Mouse (Mus musculus): ENCODE results near the gene Kank1. TPM values are rescaled to one million over a fixed set of nuclear protein-coding genes. Genes with fewer than 3 reads are reported as not detected.

Gene Kank1
- polyA plus RNA-seq, 1 experiment from 2014 or later = 8.2 TPM

DNA sequence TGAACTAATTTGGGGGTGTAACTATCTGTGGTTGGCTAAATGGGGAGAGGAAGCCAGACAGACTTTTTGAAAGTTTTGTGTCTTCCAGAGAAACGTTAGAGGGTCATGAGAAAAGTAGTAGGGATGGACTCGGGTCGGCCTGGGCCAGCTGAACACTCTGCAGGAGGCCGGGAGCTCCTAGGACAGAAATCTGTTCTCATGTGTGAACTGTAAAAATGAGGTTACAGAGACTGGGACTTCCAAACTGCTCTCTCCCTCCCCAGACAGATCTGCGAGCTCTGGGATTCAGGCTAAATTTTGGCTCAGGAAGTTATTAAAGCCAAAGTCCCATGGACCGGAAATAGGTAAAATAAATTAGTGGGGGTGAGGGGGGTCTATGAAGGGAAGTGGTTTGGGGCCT is 198.0 kb downstream of the Kank1 start:
- DNase-seq (no peak), ATAC-seq (no peak)
- 39% methylated on average over 6 of the region's 6 CpGs for WGBS (ENCODE audit: insufficient replicate concordance)
- Histone ChIP-seq H3K27ac (ENCODE audit: low read depth) (no peak overlapping the region), H3K9ac (replicated peaks) (no peak overlapping the region), H3K9me3 (ENCODE audit: low read length) (no peaks in the 10 kb centered on the region), H3K27me3 (ENCODE audit: insufficient read depth, low read length) (no peaks in the 10 kb centered on the region), H3K4me1 (ENCODE audit: insufficient read depth) (no peaks in the 10 kb centered on the region), H3K4me2 (ENCODE audit: low read depth, low read length) (no peak overlapping the region), H3K36me3 (replicated peaks; ENCODE audit: insufficient read depth, low read length) (peaks cover 12% of the 10 kb centered on the region), H3K4me3 (ENCODE audit: low read depth, low read length) (no peak overlapping the region)
- TF ChIP-seq CTCF (IDR thresholded peaks at IDR 0.05; ENCODE audit: low read depth) (no peak), EP300 (IDR thresholded peaks at IDR 0.05; ENCODE audit: low read depth) (no peak)

DNA sequence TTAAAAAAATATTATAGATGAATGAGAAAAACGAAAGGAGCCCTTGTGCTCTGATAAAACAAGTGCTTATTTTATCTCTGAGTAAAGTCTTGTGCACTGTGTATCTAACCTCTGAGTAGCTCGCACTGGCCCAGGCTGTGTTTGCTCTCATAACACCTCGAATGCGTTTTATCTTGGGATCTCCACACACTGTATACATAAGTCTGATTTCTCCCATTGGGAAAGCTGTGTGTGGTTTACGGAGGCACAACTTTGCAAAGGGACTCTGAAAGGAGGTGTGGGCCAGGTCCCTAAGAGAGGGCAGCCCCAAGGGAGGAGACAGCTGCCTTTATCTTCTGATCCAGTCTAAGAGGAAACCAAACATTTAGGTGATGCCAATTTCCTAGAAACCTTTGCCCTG is 198.6 kb downstream of the Kank1 start:
- Histone ChIP-seq H3K4me3 (ENCODE audit: low read depth, low read length) (no peak overlapping the region), H3K4me2 (ENCODE audit: low read depth, low read length) (no peak overlapping the region), H3K9me3 (ENCODE audit: low read length) (no peaks in the 10 kb centered on the region), H3K27ac (ENCODE audit: low read depth) (no peak overlapping the region), H3K27me3 (ENCODE audit: insufficient read depth, low read length) (no peaks in the 10 kb centered on the region), H3K4me1 (ENCODE audit: insufficient read depth) (no peaks in the 10 kb centered on the region), H3K36me3 (replicated peaks; ENCODE audit: insufficient read depth, low read length) (peaks cover 8% of the 10 kb centered on the region), H3K9ac (replicated peaks) (no peak overlapping the region)
- no peak for ATAC-seq
- WGBS (ENCODE audit: insufficient replicate concordance) = 48% methylated on average over 5 of the region's 5 CpGs
- TF ChIP-seq CTCF (IDR thresholded peaks at IDR 0.05; ENCODE audit: low read depth) (no peak), EP300 (IDR thresholded peaks at IDR 0.05; ENCODE audit: low read depth) (no peak)
- no peak for DNase-seq

DNA sequence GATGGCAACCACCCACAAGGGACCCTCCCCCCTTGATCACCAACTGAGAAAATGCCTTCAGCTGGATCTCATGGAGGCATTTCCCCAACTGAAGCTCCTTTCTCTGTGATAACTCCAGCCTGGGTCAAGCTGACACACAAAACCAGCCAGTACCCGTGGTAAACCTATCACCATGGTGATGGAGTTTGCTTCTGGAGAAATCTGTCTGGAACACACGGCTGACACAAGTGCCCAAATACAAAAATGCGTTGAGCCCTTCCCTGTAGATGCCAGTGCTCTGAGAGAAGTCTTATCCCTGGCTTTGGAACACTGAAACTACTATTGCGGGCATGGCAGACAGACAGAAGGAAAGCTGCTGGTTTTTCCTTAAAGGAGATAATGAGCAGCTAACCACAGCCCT is 199.4 kb downstream of the Kank1 start:
- H3K4me3 ChIP-seq (ENCODE audit: low read depth, low read length) = no peak overlapping the region
- H3K4me2 ChIP-seq (ENCODE audit: low read depth, low read length) = no peak overlapping the region
- no peaks in the 10 kb centered on the region for H3K4me1 ChIP-seq (ENCODE audit: insufficient read depth)
- no peak for TF ChIP-seq EP300 (IDR thresholded peaks at IDR 0.05; ENCODE audit: low read depth)
- no peak for TF ChIP-seq CTCF (IDR thresholded peaks at IDR 0.05; ENCODE audit: low read depth)
- peaks cover 4% of the 10 kb centered on the region; the same call in 1 of the 2 replicates for H3K36me3 ChIP-seq (replicated peaks; ENCODE audit: insufficient read depth, low read length)
- H3K9me3 ChIP-seq (ENCODE audit: low read length) = no peaks in the 10 kb centered on the region
- WGBS (ENCODE audit: insufficient replicate concordance) = 53% methylated on average over 4 of the region's 4 CpGs
- no peaks in the 10 kb centered on the region for H3K27me3 ChIP-seq (ENCODE audit: insufficient read depth, low read length)
- H3K27ac ChIP-seq (ENCODE audit: low read depth) = no peak overlapping the region
- H3K9ac ChIP-seq (replicated peaks) = no peak overlapping the region
- no peak for DNase-seq
- ATAC-seq = no peak

DNA sequence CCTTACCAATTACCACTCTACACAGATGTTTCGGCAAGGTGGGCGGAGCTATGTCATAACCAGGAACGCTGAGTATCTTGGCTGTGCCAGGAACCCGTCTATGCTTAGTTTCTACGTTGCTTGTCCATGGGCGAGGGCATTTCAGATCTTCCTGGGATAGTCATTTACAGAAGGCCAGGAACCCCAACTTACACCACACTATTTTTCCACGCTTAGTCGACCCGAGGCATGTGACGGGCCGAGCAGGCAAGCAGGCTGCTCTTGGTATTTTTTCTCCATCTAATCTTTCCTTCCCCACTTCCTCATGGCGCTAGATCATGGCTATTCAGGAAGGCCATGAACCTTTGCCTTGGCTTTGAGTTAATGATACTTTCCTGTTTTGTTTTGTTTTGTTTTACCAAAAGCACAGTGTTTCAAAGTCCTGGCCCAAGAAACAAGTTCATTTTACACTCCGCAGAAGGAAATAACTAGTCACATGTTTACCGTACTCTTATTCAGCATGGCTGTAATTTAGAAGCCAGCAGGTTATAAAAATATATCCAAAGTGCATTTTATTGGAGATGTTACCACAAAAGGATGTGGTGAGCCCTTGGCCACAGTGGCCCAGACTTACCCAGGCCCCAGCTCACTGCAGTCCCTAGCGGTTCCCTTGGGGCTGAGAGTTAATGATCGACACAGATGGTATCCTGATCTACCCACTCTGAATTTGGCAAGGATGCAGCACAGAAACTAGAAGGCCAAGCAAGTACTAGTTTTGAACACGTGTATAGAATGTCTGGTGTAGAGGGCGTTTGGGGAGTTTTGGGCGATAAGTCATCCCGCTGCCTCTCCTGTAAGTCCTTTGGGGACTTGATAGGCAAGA is 200.2 kb downstream of the Kank1 start:
- H3K4me1 ChIP-seq (ENCODE audit: insufficient read depth) = no peaks in the 10 kb centered on the region
- H3K9me3 ChIP-seq (ENCODE audit: low read length) = no peaks in the 10 kb centered on the region
- no peak overlapping the region for H3K27ac ChIP-seq (ENCODE audit: low read depth)
- DNase-seq = no peak
- H3K4me2 ChIP-seq (ENCODE audit: low read depth, low read length) = no peak overlapping the region
- TF ChIP-seq CTCF (IDR thresholded peaks at IDR 0.05; ENCODE audit: low read depth) (0 out of 2 replicates have a peak, but pooled peaks have one; percentile 11), EP300 (IDR thresholded peaks at IDR 0.05; ENCODE audit: low read depth) (no peak)
- H3K4me3 ChIP-seq (ENCODE audit: low read depth, low read length) = no peak overlapping the region
- 53% methylated on average over 20 of the region's 20 CpGs for WGBS (ENCODE audit: insufficient replicate concordance)
- no peaks in the 10 kb centered on the region for H3K27me3 ChIP-seq (ENCODE audit: insufficient read depth, low read length)
- ATAC-seq = no peak
- no peak overlapping the region for H3K9ac ChIP-seq (replicated peaks)
- peaks cover 4% of the 10 kb centered on the region; the same call in 1 of the 2 replicates for H3K36me3 ChIP-seq (replicated peaks; ENCODE audit: insufficient read depth, low read length)

DNA sequence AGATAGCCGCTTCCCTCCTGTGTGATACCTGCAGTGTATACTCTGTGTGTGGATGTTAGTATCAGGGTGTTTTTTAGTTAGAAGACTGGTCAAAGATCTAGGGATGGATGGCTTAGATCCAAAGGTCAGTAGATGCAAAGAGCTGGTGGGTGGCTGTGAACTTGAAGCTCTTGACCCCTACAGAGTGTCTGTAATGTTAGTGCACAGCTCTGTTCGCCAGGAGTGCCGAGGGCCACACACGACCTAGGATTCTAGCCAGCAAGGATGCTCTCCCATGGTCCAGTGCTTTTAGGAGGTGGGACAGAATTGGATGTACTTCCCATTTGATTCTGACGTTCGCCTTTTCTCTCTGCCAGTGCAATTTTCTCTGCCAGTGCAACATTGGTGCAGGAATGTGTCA is 201.5 kb downstream of the Kank1 start:
- no peaks in the 10 kb centered on the region for H3K27me3 ChIP-seq (ENCODE audit: insufficient read depth, low read length)
- H3K27ac ChIP-seq (ENCODE audit: low read depth) = no peak overlapping the region
- 71% methylated on average over 6 of the region's 6 CpGs for WGBS (ENCODE audit: insufficient replicate concordance)
- DNase-seq (no peak), ATAC-seq (no peak)
- H3K36me3 ChIP-seq (replicated peaks; ENCODE audit: insufficient read depth, low read length) = peaks cover 4% of the 10 kb centered on the region; the same call in 1 of the 2 replicates
- no peak overlapping the region for H3K9ac ChIP-seq (replicated peaks)
- H3K4me2 ChIP-seq (ENCODE audit: low read depth, low read length) = no peak overlapping the region
- TF ChIP-seq CTCF (IDR thresholded peaks at IDR 0.05; ENCODE audit: low read depth) = no peak
- no peak for TF ChIP-seq EP300 (IDR thresholded peaks at IDR 0.05; ENCODE audit: low read depth)
- H3K4me3 ChIP-seq (ENCODE audit: low read depth, low read length) = no peak overlapping the region
- H3K4me1 ChIP-seq (ENCODE audit: insufficient read depth) = no peaks in the 10 kb centered on the region
- no peaks in the 10 kb centered on the region for H3K9me3 ChIP-seq (ENCODE audit: low read length)

DNA sequence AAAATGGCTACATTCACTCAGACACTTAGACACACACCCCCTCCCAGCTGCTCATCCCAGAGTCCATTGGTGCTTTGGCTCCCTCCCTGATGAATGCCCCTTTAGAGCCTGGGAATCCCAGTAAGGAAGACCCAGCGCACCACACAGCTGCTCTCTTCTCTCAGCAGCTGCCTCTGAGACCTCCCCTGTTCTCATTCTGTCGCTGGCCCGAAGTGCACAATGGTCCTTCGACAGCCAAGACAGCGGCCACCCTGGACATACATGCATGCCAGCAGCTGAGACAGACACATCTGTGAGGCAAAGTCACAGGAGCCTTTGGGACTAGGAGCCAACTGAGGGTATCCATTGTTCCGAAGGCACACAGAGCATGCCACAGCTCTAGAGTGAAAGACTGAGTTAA is 203.0 kb downstream of the Kank1 start:
- DNase-seq (no peak), ATAC-seq (no peak)
- 83% methylated on average over 6 of the region's 6 CpGs for WGBS (ENCODE audit: insufficient replicate concordance)
- Histone ChIP-seq H3K36me3 (replicated peaks; ENCODE audit: insufficient read depth, low read length) (no peaks in the 10 kb centered on the region), H3K27me3 (ENCODE audit: insufficient read depth, low read length) (no peaks in the 10 kb centered on the region), H3K4me2 (ENCODE audit: low read depth, low read length) (no peak overlapping the region), H3K9ac (replicated peaks) (no peak overlapping the region), H3K4me1 (ENCODE audit: insufficient read depth) (no peaks in the 10 kb centered on the region), H3K4me3 (ENCODE audit: low read depth, low read length) (no peak overlapping the region), H3K9me3 (ENCODE audit: low read length) (no peaks in the 10 kb centered on the region), H3K27ac (ENCODE audit: low read depth) (no peak overlapping the region)
- TF ChIP-seq CTCF (IDR thresholded peaks at IDR 0.05; ENCODE audit: low read depth) (no peak), EP300 (IDR thresholded peaks at IDR 0.05; ENCODE audit: low read depth) (no peak)
